Mouse (Mus musculus): Measurements from ENCODE around the gene Tox2. TPM values are rescaled to one million over a fixed set of nuclear protein-coding genes. Genes with fewer than 3 reads are reported as not detected.
A peak's percentile ranks its signal among the peaks of the same experiment; 100 is the strongest.

Tox2 gene
- polyA plus RNA-seq, 1 experiment from 2014 or later = 7.2 TPM

DNA sequence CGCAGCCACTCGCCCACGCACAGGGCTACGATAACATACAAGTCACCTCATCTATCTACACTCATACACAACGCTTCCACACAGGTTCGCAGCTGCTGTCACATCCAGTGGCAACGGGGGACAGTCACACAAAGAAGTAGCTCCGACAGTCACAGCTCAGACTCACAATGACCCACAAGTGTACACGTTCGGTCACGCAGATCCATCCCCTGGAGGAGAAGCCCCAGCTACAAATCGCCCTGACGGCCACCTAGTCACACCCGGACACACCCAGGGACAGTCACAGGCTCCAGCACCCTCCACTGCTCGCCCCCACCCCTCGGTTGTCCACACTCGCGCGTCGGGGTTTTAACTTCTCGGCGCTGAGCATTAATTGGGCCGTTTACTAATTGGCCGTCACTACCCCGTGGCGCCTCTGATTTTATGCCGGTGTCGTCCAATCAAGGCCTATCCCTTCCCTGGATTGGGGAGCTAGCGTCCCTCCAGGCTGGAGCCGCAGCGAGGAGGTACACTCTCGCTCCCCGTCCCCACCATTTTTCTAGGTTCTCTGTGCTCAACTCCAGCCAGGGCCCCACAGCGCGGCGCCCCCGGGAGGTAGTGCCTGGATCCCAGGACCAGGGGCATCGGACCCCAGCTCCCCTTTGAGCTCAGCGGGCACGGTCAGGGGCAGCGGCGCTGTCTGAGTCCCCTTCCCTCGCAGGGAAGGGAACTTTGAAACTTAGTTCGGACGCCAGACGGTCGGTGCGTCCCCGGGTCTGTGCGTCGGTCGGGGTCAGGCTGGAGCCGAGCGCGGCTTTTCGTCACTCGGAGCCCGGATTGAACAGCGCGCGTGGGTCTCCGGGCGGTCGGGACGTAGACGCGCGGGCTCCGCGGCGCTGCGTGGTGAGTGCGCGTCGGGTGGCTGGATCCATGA lies 966 bp downstream of the Tox2 start:
- H3K4me1 ChIP-seq (ENCODE audit: insufficient read depth, low read depth, low read length) = 0 out of 2 replicates have a peak, but pooled peaks cover 2% of the 10 kb centered on the region
- TF ChIP-seq EP300 (IDR thresholded peaks at IDR 0.05) (no peak), CTCF (IDR thresholded peaks at IDR 0.05) (no peak)
- DNase-seq (ENCODE audit: low spot score) (no peak), ATAC-seq (0 out of 2 replicates have a peak, but pooled peaks have one; percentile 3)
- no peaks in the 10 kb centered on the region for H3K36me3 ChIP-seq (ENCODE audit: insufficient read depth, low read length)
- WGBS = 2% methylated on average over 74 of the region's 75 CpGs
- H3K9ac ChIP-seq (replicated peaks; ENCODE audit: low read depth) = peak overlapping the region; percentile 41; the same call in 1 of the 2 replicates
- H3K27me3 ChIP-seq (replicated peaks; ENCODE audit: insufficient read depth, low read length) = peaks cover 22% of the 10 kb centered on the region; the same call in 1 of the 2 replicates
- H3K4me3 ChIP-seq (ENCODE audit: low read depth, low read length) = peak overlapping the region; percentile 54
- H3K9me3 ChIP-seq (ENCODE audit: low read length) = no peaks in the 10 kb centered on the region
- H3K27ac ChIP-seq (ENCODE audit: low read length) = no peak overlapping the region
- peak overlapping the region; percentile 92 for H3K4me2 ChIP-seq (replicated peaks; ENCODE audit: low read depth, low read length)

DNA sequence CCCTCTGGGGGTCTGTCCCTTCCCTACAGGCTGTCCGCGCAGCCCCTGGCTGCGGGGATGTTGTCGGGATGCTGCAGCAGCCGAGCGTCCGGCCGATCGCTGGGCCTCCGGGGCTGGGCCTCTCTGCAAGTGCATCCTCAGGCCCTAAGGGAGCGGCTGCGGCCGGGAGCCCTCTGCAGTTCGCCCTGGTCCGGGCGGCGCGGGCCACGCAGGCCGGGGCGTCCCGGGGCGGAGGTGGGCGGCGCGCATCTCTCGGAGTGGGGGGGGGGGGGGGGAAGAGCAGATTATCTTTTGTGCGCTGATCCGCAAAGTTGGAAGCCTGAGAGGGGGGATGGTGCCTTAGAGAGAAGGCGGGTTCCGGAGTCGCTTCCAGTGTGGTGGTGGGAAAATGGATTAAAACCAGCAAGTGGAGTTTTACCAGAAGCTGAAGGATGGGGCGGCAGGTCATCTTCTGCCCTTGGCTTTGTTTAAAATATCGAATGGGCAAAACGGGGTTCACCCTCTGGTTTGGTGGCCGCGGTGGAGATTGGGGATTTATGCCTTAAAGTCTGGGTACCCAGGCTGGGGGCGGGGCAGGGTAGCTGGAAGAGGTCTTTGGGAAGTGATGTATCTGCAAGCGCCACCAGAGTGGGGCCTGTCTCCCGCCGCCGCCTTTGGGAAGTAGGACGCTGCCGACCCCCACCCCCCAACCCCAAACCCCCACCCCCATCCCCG lies 1.8 kb downstream of the Tox2 start:
- Histone ChIP-seq H3K4me2 (replicated peaks; ENCODE audit: low read depth, low read length) (peak overlapping the region; percentile 92), H3K27me3 (replicated peaks; ENCODE audit: insufficient read depth, low read length) (peaks cover 22% of the 10 kb centered on the region; the same call in 1 of the 2 replicates), H3K4me3 (ENCODE audit: low read depth, low read length) (peak overlapping the region; percentile 54), H3K36me3 (ENCODE audit: insufficient read depth, low read length) (no peaks in the 10 kb centered on the region), H3K9me3 (ENCODE audit: low read length) (no peaks in the 10 kb centered on the region), H3K9ac (replicated peaks; ENCODE audit: low read depth) (peak overlapping the region; percentile 41; the same call in 1 of the 2 replicates), H3K4me1 (ENCODE audit: insufficient read depth, low read depth, low read length) (0 out of 2 replicates have a peak, but pooled peaks cover 2% of the 10 kb centered on the region), H3K27ac (ENCODE audit: low read length) (no peak overlapping the region)
- 2% methylated on average over 20 of the region's 45 CpGs for WGBS
- no peak; the same call in 1 of the 2 replicates for TF ChIP-seq CTCF (IDR thresholded peaks at IDR 0.05)
- TF ChIP-seq EP300 (IDR thresholded peaks at IDR 0.05) = no peak
- ATAC-seq (no peak), DNase-seq (ENCODE audit: low spot score) (peak; percentile 21)

DNA sequence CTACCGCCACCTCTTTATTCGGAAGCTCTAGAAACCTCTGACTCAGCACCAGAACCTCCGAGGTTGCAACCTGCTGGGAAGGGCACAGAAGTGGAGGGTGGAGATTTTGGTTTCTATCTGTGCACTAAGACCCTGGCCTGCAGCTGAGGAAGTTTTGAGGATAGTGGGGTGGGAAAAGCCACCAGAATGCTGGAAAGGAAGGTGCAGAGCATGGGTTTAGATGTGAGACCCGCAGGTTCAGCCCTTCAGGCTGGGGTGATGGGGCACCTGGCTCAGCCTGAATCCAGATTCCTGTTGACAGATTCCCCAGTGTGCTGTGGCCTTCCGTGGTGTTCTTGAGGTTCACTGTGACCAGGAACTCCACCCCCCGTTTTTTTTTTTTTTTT lies 2.3 kb downstream of the Tox2 start:
- no peak for ATAC-seq
- H3K27ac ChIP-seq (ENCODE audit: low read length) = no peak overlapping the region
- H3K36me3 ChIP-seq (ENCODE audit: insufficient read depth, low read length) = no peaks in the 10 kb centered on the region
- no peak for TF ChIP-seq CTCF (IDR thresholded peaks at IDR 0.05)
- TF ChIP-seq EP300 (IDR thresholded peaks at IDR 0.05) = no peak
- H3K27me3 ChIP-seq (replicated peaks; ENCODE audit: insufficient read depth, low read length) = peaks cover 22% of the 10 kb centered on the region; the same call in 1 of the 2 replicates
- peak overlapping the region; percentile 92 for H3K4me2 ChIP-seq (replicated peaks; ENCODE audit: low read depth, low read length)
- H3K9me3 ChIP-seq (ENCODE audit: low read length) = no peaks in the 10 kb centered on the region
- H3K4me1 ChIP-seq (ENCODE audit: insufficient read depth, low read depth, low read length) = 0 out of 2 replicates have a peak, but pooled peaks cover 2% of the 10 kb centered on the region
- 11% methylated on average over 5 of the region's 6 CpGs for WGBS
- no peak overlapping the region for H3K9ac ChIP-seq (replicated peaks; ENCODE audit: low read depth)
- no peak for DNase-seq (ENCODE audit: low spot score)
- H3K4me3 ChIP-seq (ENCODE audit: low read depth, low read length) = no peak overlapping the region

DNA sequence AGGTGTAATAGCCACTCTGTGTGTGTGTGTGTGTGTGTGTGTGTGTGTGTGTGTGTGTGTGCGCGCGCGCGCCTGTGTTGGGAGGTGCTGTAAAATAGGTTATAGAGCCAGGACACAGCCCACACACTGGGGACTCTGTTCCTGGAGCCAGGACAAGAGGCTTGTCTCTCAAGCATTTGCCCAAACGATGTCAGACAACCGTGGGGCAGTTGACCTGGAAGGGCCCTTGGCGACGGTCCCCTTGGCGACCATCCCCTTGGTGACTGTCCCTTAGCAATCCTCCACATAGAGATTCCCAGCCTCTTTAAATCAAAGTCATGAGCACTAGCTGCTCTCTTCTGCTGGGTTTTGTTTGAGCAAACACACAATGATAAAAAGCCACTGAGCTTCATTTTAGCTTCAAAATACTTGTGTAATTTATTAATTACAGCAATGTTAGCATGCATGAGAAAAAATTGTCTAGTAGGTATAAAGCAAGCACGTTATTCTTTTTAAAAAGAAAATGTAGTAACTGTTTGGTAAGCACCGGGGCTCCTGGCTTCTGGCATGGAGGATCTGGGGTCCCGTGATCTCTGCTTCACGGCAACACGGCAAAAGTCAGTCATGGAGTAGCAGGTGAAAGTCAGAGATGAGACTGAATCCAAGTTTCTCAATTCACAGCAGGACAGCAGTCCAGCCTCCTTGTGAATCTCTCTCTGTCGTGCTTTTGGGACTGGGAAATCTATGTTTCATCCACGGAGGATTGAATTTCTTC lies 3.0 kb downstream of the Tox2 start:
- 0 out of 2 replicates have a peak, but pooled peaks cover 2% of the 10 kb centered on the region for H3K4me1 ChIP-seq (ENCODE audit: insufficient read depth, low read depth, low read length)
- no peaks in the 10 kb centered on the region for H3K36me3 ChIP-seq (ENCODE audit: insufficient read depth, low read length)
- H3K4me2 ChIP-seq (replicated peaks; ENCODE audit: low read depth, low read length) = no peak overlapping the region
- H3K27ac ChIP-seq (ENCODE audit: low read length) = no peak overlapping the region
- peaks cover 22% of the 10 kb centered on the region; the same call in 1 of the 2 replicates for H3K27me3 ChIP-seq (replicated peaks; ENCODE audit: insufficient read depth, low read length)
- no peak overlapping the region for H3K4me3 ChIP-seq (ENCODE audit: low read depth, low read length)
- no peaks in the 10 kb centered on the region for H3K9me3 ChIP-seq (ENCODE audit: low read length)
- DNase-seq (ENCODE audit: low spot score) (no peak), ATAC-seq (no peak)
- TF ChIP-seq EP300 (IDR thresholded peaks at IDR 0.05) (no peak), CTCF (IDR thresholded peaks at IDR 0.05) (no peak)
- WGBS = 47% methylated on average over 13 of the region's 17 CpGs
- no peak overlapping the region for H3K9ac ChIP-seq (replicated peaks; ENCODE audit: low read depth)

DNA sequence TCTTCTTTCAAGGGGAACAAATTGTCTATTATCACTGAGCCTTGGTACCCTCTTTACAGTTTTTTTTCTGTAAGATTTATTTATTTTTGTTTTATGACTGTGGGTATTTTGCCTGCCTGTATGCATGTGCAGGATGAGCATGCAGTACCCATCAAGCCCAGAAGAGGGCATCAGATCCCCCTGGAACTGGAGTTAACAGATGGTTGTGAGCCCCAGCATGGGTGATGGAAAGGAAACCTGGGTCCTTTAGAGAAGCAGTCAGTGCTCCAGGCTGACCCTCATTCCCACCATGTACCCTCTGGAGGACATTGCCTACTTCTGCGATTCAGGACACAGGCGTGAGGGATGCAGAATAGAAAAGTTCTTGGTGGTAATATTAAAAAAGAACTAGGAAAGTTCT lies 4.4 kb downstream of the Tox2 start:
- ATAC-seq (no peak), DNase-seq (ENCODE audit: low spot score) (no peak)
- H3K9me3 ChIP-seq (ENCODE audit: low read length) = no peaks in the 10 kb centered on the region
- WGBS = 95% methylated on average over 2 of the region's 2 CpGs
- no peak overlapping the region for H3K4me2 ChIP-seq (replicated peaks; ENCODE audit: low read depth, low read length)
- TF ChIP-seq EP300 (IDR thresholded peaks at IDR 0.05) = no peak
- peak; percentile 57 for TF ChIP-seq CTCF (IDR thresholded peaks at IDR 0.05)
- H3K36me3 ChIP-seq (ENCODE audit: insufficient read depth, low read length) = no peaks in the 10 kb centered on the region
- peaks cover 22% of the 10 kb centered on the region; the same call in 1 of the 2 replicates for H3K27me3 ChIP-seq (replicated peaks; ENCODE audit: insufficient read depth, low read length)
- H3K4me1 ChIP-seq (ENCODE audit: insufficient read depth, low read depth, low read length) = 0 out of 2 replicates have a peak, but pooled peaks cover 2% of the 10 kb centered on the region
- H3K27ac ChIP-seq (ENCODE audit: low read length) = no peak overlapping the region
- H3K9ac ChIP-seq (replicated peaks; ENCODE audit: low read depth) = no peak overlapping the region
- no peak overlapping the region for H3K4me3 ChIP-seq (ENCODE audit: low read depth, low read length)

All from lung, postnatal 0 days (tissue).